Mouse (Mus musculus) midbrain, embryonic 12.5 days (tissue): Measurements from ENCODE around the gene Zbtb11. TPM values are rescaled to one million over a fixed set of nuclear protein-coding genes. Genes with fewer than 3 reads are reported as not detected.

Experiments
- polyA plus RNA-seq: library from polyadenylated mRNA; unstranded; fragments of >200 nt; fragmentation: Nextera tagmentation; extraction: Ambion mirVana; gene quantifications from 2 replicates; pipeline ENCODE4 v1.2.1, GENCODE M21; 2016

Gene Zbtb11
- polyA plus RNA-seq, 1 experiment from 2014 or later: 21.5 TPM

Other genes starting within 250 kb of the Zbtb11 start
- gene Nfkbiz, start 135.0 kb upstream of the Zbtb11 start, polyA plus RNA-seq: 1.5 TPM in 2 replicates
- gene Nxpe3, start 78.6 kb upstream of the Zbtb11 start, polyA plus RNA-seq: 1.0 and 1.1 TPM in 2 replicates
- gene Cep97, start 39.0 kb upstream of the Zbtb11 start, polyA plus RNA-seq: 21.3 and 22.6 TPM in 2 replicates
- 724 and 726 TPM in 2 replicates for gene Rpl24, start 7.6 kb upstream of the Zbtb11 start, polyA plus RNA-seq
- 302 and 320 TPM in 2 replicates for gene Pcnp, start 55.9 kb downstream of the Zbtb11 start, polyA plus RNA-seq
- 24.5 and 26.1 TPM in 2 replicates for gene Trmt10c, start 63.9 kb downstream of the Zbtb11 start, polyA plus RNA-seq
- 52.6 and 56.5 TPM in 2 replicates for gene Senp7, start 74.5 kb downstream of the Zbtb11 start, polyA plus RNA-seq
- 0.31 and 0.39 TPM in 2 replicates for gene Impg2, start 230.4 kb downstream of the Zbtb11 start, polyA plus RNA-seq